Mouse (Mus musculus) brain, embryonic 14.5 days (tissue): ENCODE results near the gene Slc6a20a.

ENCODE experiments used
- CTCF ChIP-seq: fragments of 200-500 bp; IDR thresholded peaks from 2 replicates; pipeline ENCODE4 v1.5.1; 2012; ENCODE audit warnings: inconsistent platforms, mild to moderate bottlenecking, moderate library complexity, borderline replicate concordance; ENCODE audit not compliant: insufficient read depth, insufficient read length; ENCODE audit errors: extremely low read depth
- POLR2A ChIP-seq: fragments of 200-500 bp; IDR thresholded peaks from 2 replicates; pipeline ENCODE4 v1.6.1; 2012; ENCODE audit warnings: mild to moderate bottlenecking, inconsistent platforms, borderline replicate concordance; ENCODE audit not compliant: poor library complexity, insufficient read depth, insufficient read length, severe bottlenecking; ENCODE audit errors: extremely low read depth

GRCm38 (mm10) chr9:123713111-123713510 lies 34.4 kb upstream of the Slc6a20a start:
- TF ChIP-seq POLR2A = no peak
- TF ChIP-seq CTCF = no peak
